Mouse (Mus musculus) kidney, postnatal 14 days (tissue): Measurements from ENCODE around the gene Olfr480.

Experiments used
- DNase-seq: peaks from one replicate; pipeline ENCODE4 v3.0.0; 2022; ENCODE audit warnings: mixed read lengths

Olfr480 gene

GRCm38 (mm10) chr7:108067246-108067645, at the start of gene Olfr480:
Gene Olfr480, minus strand, starts transcription at chr7:108067346.
- DNase-seq = no peak

GRCm38 (mm10) chr7:108100549-108100948, 33.4 kb upstream of the Olfr480 start, which contains the start of gene Olfr483:
Gene Olfr483, plus strand, starts transcription at chr7:108100849.
- no peak for DNase-seq

DNA sequence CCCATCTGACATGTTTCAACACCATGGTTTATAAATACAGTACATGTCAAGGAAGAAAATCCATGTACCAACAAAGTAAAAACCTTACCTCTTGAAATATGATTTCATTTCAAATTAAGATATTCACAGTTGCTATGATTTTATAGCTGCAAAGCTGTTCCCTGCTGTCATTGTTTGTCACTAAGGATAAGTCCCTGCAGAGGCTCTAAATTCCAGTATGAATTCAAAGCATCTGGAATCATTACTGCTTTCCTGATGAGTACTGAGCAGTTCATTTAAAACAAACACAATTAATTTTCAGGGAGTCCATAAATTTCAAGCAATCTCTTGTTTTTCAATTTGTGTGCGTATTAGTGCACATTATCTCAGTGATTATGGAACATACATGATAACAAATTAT, 30.3 kb upstream of the Olfr480 start, which contains the start of gene Olfr482:
Olfr482 (minus strand) TSS at position 101 of the 400 bp plus-strand sequence.
- no peak for DNase-seq

GRCm38 (mm10) chr7:108079555-108079954, 12.4 kb upstream of the Olfr480 start, which contains the start of gene Olfr481:
Gene Olfr481, plus strand, starts transcription at chr7:108079855.
- DNase-seq = no peak

DNA sequence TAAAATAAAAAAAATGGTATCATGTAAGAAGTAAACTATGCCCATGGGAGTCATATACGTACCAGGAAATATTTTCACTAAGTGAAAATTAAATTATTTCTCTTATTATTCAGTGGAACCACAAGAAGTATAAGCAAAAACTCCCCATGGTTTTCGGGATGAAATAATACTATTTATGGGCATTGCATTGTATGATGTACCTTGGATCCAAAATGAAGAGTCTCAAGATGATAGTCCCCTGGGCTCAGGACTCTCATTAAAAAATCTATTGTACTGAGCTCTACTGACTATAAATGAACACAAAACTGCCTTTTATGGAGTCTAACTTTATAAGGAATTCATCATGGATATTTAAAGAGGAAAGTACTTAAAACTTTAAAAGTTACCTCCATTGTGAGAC, 16.8 kb downstream of the Olfr480 start, which contains the start of gene Olfr479:
Olfr479 (plus strand) TSS at position 301 of the 400 bp plus-strand sequence.
- no peak for DNase-seq

- DNase-seq = no peak
Observed at GRCm38 (mm10) chr7:108033889-108034288, 33.3 kb downstream of the Olfr480 start, which contains the start of gene Olfr478. Gene Olfr478, minus strand, starts transcription at chr7:108033989.
